Mouse (Mus musculus) layer of hippocampus, adult 2 months (tissue): ENCODE results near the gene Mcm3ap. TPM values are rescaled to one million over a fixed set of nuclear protein-coding genes. Genes with fewer than 3 reads are reported as not detected.

Source experiments
- DNase-seq, 2 experiments: peaks; one replicate each; pipeline ENCODE4 v3.0.0; 2022; ENCODE audit warnings: low spot score in 2 of 2
- H3K27ac ChIP-seq: fragments of 200-600 bp; 2 replicates; pipeline ENCODE4 v1.8.1; 2022
- H3K4me3 ChIP-seq: fragments of 200-600 bp; 2 replicates; pipeline ENCODE4 v1.8.1; 2022; ENCODE audit warnings: mild to moderate bottlenecking
- CTCF ChIP-seq: fragments of 200-600 bp; conservative IDR thresholded peaks from 2 replicates; pipeline ENCODE4 v1.8.1; 2022; ENCODE audit warnings: antibody characterized with exemption, mild to moderate bottlenecking, moderate library complexity
- total RNA-seq, 2 experiments: library from RNA; stranded (reverse); gene quantifications; 2 replicates each; pipeline ENCODE4 v1.2.3; 2021

Mcm3ap gene
- total RNA-seq, 2 experiments from 2014 or later: 51.2 to 53.7 TPM

DNA sequence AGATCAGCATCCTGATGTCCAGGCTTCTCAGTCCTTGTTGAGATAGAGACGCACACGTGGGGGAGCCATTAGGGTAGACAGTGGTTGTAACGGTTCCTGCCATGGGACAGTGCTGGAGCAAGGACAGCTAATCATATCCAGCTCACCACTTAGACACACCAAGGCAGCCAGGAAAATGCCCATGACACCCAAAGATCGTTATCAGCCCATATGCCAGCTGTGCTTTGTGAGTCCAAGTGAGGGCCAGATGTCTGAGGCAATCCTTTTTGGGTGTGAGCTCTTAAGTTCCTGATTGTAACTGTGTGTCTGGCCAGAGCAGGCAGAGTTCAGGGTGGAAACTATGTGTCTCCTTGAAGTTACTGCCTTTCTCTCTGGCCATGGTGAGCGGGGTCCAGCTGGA, 85.3 kb downstream of the Mcm3ap start:
- TF ChIP-seq CTCF: no peak
- no peak overlapping the region for H3K4me3 ChIP-seq
- no peak overlapping the region for H3K27ac ChIP-seq
- DNase-seq: no peak

- no peak for TF ChIP-seq CTCF
- Histone ChIP-seq H3K27ac (no peak within 1 kb of the TSS), H3K4me3 (no peak within 1 kb of the TSS)
- no peak for DNase-seq
These were observed 93.2 kb downstream of the Mcm3ap start, which contains the start of gene Spatc1l for GRCm38 (mm10) chr10:76561972-76562371. TSS of gene Spatc1l (plus strand) at chr10:76562272.

Other genes with a start within 250 kb of the Mcm3ap start
- gene Prmt2, start 231.1 kb upstream of the Mcm3ap start, total RNA-seq: 10 to 100 TPM; 72.2 to 75.3 TPM
- 100 to 1,000 TPM; 118 to 128 TPM for gene S100b, start 215.1 kb upstream of the Mcm3ap start, total RNA-seq
- gene Dip2a, start 123.6 kb upstream of the Mcm3ap start, total RNA-seq: 10 to 100 TPM; 50.9 to 51.0 TPM
- gene AC141477.1, start 28.5 kb upstream of the Mcm3ap start, total RNA-seq: not detected
- 10 to 100 TPM; 23.1 TPM for gene Pcnt, start 26.1 kb upstream of the Mcm3ap start, total RNA-seq
- gene 2610028H24Rik, start 19.8 kb upstream of the Mcm3ap start, total RNA-seq: not detected
- 1 to 10 TPM; 3.9 to 4.6 TPM for gene Ybey, start 187 bp downstream of the Mcm3ap start, total RNA-seq
- gene Lss, start 62.7 kb downstream of the Mcm3ap start, total RNA-seq: 10 to 100 TPM; 40.7 to 43.1 TPM
- gene Spatc1l, start 93.3 kb downstream of the Mcm3ap start, total RNA-seq: not detected
- not detected for gene Ftcd, start 106.7 kb downstream of the Mcm3ap start, total RNA-seq
- 1 to 10 TPM; 4.7 to 4.8 TPM for gene Col6a2, start 154.7 kb downstream of the Mcm3ap start, total RNA-seq